Mouse (Mus musculus) frontal cortex, adult 2 months (tissue): ENCODE data around the gene Uqcrfs1. TPM values are rescaled to one million over a fixed set of nuclear protein-coding genes. Genes with fewer than 3 reads are reported as not detected.

Experiments
- DNase-seq, 2 experiments: peaks; one replicate each; pipeline ENCODE4 v3.0.0; 2022; ENCODE audit warnings: low spot score in 1 of 2; ENCODE audit errors: extremely low spot score in 1 of 2
- polyA plus RNA-seq: library from polyadenylated mRNA; depleted of rRNA; stranded (reverse); fragments of >200 nt; gene quantifications from 2 replicates; pipeline ENCODE4 v1.2.3, GENCODE M21; 2012; rRNA removed

Uqcrfs1 gene
- polyA plus RNA-seq, 1 experiment, result 177 TPM

GRCm38 (mm10) chr13:30507651-30508050 is 37.5 kb downstream of the Uqcrfs1 start:
- no peak for DNase-seq

GRCm38 (mm10) chr13:30501860-30502395 is 43.2 kb downstream of the Uqcrfs1 start:
- DNase-seq, result peak in 1 of 2 experiments; percentile 46

Other genes starting within 250 kb of the Uqcrfs1 start
- gene Agtr1a, start 208.9 kb downstream of the Uqcrfs1 start, polyA plus RNA-seq, result 1.0 and 1.2 TPM in 2 replicates
- gene Dusp22, start 114.6 kb upstream of the Uqcrfs1 start, polyA plus RNA-seq, result 26.7 and 27.9 TPM in 2 replicates
- gene Irf4, start 203.9 kb upstream of the Uqcrfs1 start, polyA plus RNA-seq, result 0.19 and 0.22 TPM in 2 replicates